Mouse (Mus musculus): ENCODE measurements around the gene Katnal1. TPM values are rescaled to one million over a fixed set of nuclear protein-coding genes. Genes with fewer than 3 reads are reported as not detected.
A peak's percentile ranks its signal among the peaks of the same experiment; 100 is the strongest.

Katnal1 gene
- total RNA-seq, 2 experiments from 2014 or later, result 2.5 to 3.1 TPM

GRCm38 (mm10) chr5:148890237-148890636 lies 38.9 kb downstream of the Katnal1 start:
- ATAC-seq (ENCODE audit: poor library complexity, severe bottlenecking), result no peak

DNA sequence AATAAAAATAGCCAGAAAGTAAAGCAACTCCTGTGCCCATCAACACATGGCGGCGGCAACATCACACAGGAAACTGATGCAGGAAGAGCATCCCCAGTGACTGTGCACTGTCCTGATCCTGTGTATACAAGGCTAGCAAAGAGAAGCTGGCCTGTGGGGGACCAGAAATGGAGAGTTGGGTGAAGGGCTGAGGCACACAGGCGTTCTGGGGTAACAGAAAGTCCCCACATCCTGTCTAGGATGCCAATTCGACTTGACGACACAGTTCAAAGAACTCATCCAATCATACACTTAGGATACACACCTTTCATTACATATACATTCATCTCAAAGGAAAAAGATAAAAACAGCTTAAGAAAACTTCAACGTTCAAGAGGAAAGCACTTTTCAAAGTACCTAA lies 41.1 kb downstream of the Katnal1 start:
- ATAC-seq (ENCODE audit: poor library complexity, severe bottlenecking), result no peak

DNA sequence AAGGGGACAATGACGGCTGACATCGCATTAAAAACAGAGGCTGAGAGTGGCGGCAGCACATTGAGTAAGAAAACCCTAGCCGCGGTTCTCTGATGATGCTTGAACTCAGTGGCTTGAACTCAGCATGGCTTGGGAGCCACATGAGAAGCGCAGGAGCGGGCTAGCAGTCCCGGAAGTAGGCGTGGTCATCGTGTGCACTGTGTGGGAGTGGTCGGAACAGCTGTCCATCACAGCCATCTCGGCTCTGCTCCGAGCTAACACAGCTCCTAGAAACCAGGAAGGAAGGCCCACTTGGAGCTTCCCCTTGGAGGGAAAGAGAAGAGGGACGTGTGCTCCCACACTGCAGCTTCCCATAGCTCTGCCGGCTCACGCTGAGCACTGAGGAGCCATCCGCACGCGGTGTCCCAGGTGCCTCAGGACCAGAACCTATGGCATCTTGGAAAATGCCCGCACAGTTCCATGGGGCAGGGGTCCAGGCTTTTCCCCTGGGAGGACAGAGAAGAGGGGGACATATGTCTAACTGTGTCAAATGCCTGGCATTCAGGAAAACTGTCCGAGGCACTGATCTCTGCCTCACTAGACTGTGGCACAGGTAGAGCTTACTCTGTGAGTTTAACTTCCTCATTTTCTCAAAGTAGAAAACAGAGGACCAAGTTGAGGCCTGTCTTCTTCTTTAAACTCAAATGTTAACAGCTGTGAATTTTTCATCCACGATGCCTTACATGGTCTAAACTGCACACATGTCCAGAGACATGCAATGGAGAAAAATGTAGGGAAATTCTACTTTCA lies 43.1 kb downstream of the Katnal1 start:
- no peak for ATAC-seq (ENCODE audit: poor library complexity, severe bottlenecking)

GRCm38 (mm10) chr5:148883671-148884070 lies 45.4 kb downstream of the Katnal1 start:
- no peak for ATAC-seq (ENCODE audit: poor library complexity, severe bottlenecking)

- peak; percentile 60; the same call in 1 of the 2 replicates for ATAC-seq (ENCODE audit: poor library complexity, severe bottlenecking)
Measured at GRCm38 (mm10) chr5:148879218-148879617, 49.9 kb downstream of the Katnal1 start.

- no peak for ATAC-seq (ENCODE audit: poor library complexity, severe bottlenecking)
Measured at GRCm38 (mm10) chr5:148873116-148873515, 56.0 kb downstream of the Katnal1 start.

GRCm38 (mm10) chr5:148869583-148869982 lies 59.5 kb downstream of the Katnal1 start:
- no peak for ATAC-seq (ENCODE audit: poor library complexity, severe bottlenecking)

DNA sequence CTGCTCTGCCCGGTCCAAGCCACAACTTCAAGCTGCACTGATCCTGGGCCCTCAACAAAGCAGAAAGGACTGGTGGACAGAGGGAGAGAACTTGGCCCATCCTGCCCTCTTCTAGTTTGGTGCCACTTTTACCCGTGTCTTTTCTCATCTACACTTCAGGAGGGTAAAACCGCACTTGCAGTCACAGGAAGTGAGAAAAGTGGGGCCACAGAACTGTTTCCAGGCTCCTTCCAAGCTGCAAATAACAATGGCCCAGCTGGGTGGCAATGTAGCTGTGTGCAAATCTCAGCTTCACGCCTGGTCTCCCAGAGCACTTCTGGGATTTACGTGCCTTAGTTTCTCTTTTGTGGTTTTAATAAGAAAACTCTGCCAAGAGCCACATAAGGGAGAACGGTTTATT lies 61.4 kb downstream of the Katnal1 start:
- ATAC-seq (ENCODE audit: poor library complexity, severe bottlenecking), result peak; percentile 43; the same call in 1 of the 2 replicates

GRCm38 (mm10) chr5:148867171-148867570 lies 61.9 kb downstream of the Katnal1 start:
- ATAC-seq (ENCODE audit: poor library complexity, severe bottlenecking), result no peak

GRCm38 (mm10) chr5:148866571-148866970 lies 62.5 kb downstream of the Katnal1 start:
- peak; percentile 64 for ATAC-seq (ENCODE audit: poor library complexity, severe bottlenecking)

- ATAC-seq (ENCODE audit: poor library complexity, severe bottlenecking), result no peak
Measured at GRCm38 (mm10) chr5:148863409-148863808, 65.7 kb downstream of the Katnal1 start.

DNA sequence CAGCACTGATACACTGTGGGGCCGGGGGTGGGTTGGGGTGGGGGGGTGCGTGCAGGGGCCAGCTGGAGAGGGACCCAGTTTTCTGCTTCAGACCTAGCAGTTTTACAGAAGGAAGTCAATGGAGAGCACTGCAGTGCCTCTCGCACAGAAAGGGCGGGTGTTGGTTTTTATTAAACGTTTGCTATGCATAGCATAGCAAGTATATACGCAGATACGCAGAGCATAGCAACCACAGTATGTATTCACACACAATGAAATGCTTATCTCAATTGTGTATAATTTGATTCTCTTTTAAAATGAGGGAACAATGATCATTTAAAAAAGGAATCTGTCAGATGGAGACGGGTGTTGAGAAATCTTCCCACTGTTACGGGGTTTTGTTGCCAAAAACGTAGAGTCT lies 66.3 kb downstream of the Katnal1 start:
- no peak for ATAC-seq (ENCODE audit: poor library complexity, severe bottlenecking)

DNA sequence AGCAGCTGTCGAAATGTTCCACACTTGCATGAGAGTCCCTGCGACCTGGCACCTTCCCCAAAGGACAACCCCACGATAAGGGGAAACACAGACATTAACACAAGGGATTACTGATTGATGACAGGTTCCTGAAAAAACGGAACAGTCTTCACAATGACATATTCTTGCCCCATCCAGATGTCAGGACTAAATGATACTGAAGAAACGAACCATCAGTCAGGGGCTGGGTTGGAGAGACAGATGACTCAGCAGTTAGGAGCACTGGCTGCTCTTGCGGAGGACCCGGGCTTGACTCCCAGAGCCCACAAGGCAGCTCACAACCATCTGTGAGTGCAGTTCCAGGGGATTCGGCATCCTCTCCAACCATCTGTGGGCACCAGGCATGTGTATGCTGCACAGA lies 67.0 kb downstream of the Katnal1 start:
- ATAC-seq (ENCODE audit: poor library complexity, severe bottlenecking), result no peak

GRCm38 (mm10) chr5:148857522-148857921 lies 71.6 kb downstream of the Katnal1 start:
- ATAC-seq (ENCODE audit: poor library complexity, severe bottlenecking), result no peak

GRCm38 (mm10) chr5:148855047-148855446 lies 74.1 kb downstream of the Katnal1 start:
- no peak for ATAC-seq (ENCODE audit: poor library complexity, severe bottlenecking)

GRCm38 (mm10) chr5:148854166-148854565 lies 75.0 kb downstream of the Katnal1 start:
- no peak for ATAC-seq (ENCODE audit: poor library complexity, severe bottlenecking)

GRCm38 (mm10) chr5:148849516-148849915 lies 79.6 kb downstream of the Katnal1 start:
- ATAC-seq (ENCODE audit: poor library complexity, severe bottlenecking), result no peak

DNA sequence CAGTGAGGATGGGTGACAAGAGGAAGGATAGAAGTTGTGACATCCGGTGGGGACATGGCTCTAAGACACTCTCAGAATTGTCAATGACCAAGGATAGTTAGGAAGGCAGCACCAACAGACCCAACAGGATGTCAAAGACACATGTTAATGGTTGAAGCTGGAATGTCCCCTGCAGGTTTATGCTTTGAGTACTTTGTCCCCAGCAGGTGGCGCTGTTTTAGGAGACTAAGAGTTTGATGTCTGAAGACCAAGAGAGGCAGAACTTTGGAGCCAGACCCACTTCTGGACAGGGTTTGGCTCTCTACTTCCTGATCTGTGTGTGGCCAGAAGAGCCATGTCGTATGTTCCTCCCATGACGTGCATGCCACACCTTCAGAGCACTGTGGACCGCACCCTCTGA lies 82.1 kb downstream of the Katnal1 start:
- ATAC-seq (ENCODE audit: poor library complexity, severe bottlenecking), result no peak

- ATAC-seq (ENCODE audit: poor library complexity, severe bottlenecking), result peak; percentile 96
Measured at GRCm38 (mm10) chr5:148837069-148837468, 92.1 kb downstream of the Katnal1 start.

DNA sequence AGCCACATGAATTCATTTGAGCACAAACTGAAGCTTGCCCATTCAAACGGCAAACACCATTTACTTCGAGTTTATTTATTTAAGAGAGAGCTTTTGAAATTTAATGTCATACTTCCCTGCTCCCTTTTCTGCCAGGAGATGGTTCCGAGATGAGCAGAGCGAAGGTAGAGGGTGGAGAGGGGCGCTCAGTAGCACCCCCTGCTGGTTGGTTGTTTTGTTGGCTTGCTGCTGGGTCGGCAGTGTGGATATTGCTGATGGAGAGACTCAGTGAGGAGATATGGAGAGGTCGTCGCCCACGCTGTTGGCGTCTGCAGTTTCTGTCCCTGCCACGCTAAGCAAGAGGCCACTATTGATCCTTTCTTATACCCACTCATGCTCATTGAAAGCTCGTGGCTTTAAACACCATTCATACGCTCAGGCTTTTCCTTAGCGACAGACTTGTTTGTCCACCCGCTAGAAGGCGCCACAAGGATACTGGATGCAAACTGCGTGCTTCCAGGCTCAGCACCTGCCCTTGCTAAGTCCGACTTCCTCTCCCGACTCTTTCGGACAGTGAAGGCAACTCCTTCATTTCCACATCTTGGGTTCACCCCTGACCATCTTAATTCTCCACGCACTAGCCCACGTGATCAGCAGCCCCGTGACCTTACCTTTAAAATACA lies 97.4 kb downstream of the Katnal1 start:
- peak; percentile 81 for ATAC-seq (ENCODE audit: poor library complexity, severe bottlenecking)

GRCm38 (mm10) chr5:148831141-148831547 lies 98.0 kb downstream of the Katnal1 start:
- peak; percentile 81 for ATAC-seq (ENCODE audit: poor library complexity, severe bottlenecking)

GRCm38 (mm10) chr5:148825732-148826131 lies 103.4 kb downstream of the Katnal1 start:
- ATAC-seq (ENCODE audit: poor library complexity, severe bottlenecking), result no peak

All from megakaryocyte, adult 5-6 weeks (primary cell).